Mouse (Mus musculus) frontal cortex, adult 2 months (tissue): ENCODE measurements around the gene Galr2. TPM values are rescaled to one million over a fixed set of nuclear protein-coding genes. Genes with fewer than 3 reads are reported as not detected.
"Not testable (repeated sequence)": the region's sequence is repeated elsewhere in the genome, so short reads cannot be mapped to it uniquely, and the experiment has no call there.

Source experiments
- DNase-seq, 2 experiments: peaks; one replicate each; pipeline ENCODE4 v3.0.0; 2022; ENCODE audit warnings: low spot score in 1 of 2; ENCODE audit errors: extremely low spot score in 1 of 2
- polyA plus RNA-seq: library from polyadenylated mRNA; depleted of rRNA; stranded (reverse); fragments of >200 nt; gene quantifications from 2 replicates; pipeline ENCODE4 v1.2.3, GENCODE M21; 2012

Gene Galr2
- polyA plus RNA-seq, 1 experiment, result not detected

DNA sequence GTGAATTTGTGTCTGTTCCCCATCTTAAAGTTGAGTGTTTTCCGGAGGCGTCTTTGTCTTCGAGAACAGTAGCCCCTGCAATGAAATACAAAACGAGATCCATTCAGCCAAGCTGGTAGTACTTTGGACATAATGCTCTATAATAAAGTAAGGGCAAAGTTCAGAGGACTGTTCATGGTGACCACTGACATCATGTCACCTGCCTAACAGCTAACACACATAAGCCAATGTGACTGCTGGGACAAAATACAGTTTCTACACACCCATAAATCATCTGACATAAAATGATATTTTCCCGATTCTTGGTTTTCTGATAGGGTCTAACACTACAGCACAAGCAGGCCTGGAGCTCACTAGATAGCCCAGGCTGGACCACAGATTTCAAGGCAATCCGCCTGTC is 12.4 kb upstream of the Galr2 start:
- no peak for DNase-seq

DNA sequence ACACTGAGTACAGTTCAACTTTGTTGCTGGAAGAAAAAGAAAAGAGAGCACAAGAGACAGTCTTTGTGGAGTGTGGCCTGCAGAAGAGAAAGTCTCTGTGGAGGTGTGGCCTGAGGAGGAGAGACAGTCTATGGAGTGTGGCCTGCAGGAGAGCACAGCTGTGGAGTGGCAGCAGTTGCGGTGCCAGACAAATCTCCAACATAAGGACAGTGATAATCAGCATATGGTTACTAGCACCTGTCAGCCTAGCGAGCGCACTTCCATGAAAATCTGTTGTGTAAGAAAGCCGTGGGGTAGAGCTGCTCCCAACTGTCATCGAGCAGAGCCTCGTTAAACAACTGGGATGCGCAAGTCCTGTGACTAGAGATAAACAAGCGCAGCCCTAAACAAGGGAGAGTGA is 11.2 kb upstream of the Galr2 start:
- no peak for DNase-seq

DNA sequence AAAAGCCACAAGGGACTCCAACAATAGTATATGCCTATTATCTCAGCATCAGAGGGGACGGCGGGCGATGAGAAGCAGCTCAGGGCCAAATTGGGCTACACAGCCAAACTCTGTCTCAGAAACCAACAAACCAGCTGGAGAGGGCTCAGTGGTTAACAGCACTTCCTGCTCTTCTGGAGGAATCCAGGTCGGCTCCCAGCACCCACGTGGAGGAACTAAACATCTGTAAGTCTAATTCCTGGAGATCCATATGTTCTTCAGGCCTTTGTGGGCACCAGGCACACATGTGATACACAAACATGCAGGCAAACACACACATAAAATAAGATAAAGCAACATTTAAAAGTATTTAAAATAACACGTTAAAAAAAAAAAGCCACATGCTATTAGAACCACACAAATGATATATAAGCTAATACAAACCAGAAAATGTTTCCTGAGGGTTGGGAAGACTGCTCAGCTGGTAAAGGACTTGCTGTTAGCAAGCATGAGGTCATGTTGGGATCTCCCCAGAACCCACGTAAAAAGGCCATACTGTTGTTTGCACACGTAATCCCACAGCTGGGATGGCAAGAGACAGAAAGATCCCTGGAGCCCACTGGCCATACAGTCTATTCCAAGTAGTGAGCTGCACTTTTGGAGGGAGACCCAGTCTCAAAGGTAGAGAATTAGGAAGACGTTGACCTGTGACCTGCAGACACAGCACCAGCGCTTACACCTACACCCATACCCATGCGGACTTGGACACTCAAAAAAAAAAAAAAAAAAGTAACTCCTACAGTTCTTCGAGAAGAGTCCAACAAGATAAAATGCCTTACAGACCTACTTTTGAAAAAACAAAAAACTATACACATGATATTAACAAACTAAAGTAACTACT is 7.9 kb upstream of the Galr2 start:
- no peak for DNase-seq

DNA sequence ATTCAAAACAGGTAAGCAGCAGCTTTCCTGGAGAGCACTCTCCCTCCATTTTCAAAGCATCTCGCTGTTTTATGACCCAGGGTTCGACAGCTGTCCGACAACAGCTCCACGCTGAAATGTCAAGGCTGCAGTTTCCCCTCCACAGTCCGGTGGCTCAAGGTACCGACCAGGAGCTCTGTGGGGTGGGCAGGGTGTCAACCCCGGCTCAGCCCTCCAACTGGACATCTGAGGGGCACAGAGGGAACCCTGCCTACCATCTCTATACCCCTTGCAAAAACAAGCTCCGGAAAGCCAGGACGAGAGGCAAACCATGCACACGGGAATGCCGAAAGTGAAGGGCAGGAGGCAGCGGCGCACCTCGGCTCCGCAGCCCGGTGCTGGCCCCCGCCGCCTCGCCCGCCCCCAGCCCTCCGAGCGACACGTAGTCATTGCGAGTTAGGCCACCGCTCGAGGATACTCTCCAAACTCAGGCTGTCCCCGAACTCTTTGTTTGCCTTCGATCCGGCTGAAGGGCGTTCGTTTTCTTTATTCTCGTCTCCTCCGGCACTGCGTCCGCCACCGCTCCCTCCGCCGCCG is 7.2 kb upstream of the Galr2 start:
- DNase-seq, result no peak

DNA sequence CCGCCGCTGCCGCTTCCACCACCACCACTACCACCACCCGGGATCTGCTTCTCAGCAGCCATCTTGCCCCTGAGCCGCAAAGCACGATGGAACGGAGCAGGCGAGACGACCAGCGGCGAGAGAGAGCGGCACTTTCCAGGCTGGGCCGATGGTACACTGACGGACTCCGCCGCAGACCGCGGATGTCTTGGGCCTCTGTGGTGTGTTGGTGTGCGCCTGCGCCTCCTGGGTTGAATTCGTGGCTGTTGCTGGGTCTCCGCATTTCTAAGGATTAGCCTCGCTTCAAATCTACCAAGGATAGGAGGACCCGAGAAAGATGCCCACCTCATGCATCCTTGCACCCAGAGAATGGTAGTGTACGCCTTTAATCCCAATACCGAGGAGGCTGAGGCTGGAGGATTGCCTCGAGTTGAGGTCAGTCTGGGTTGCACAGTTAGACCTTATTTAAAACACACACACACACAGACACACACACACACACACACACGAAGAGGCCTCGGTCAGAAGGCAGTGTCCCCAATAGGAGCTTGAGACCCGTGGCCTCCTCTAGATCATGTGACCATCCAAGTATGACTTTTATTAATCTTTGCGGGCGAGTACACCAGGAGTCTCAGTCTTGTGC is 6.6 kb upstream of the Galr2 start, which contains the start of gene Srp68:
Gene Srp68 (minus strand): TSS at position 173 of the 622 bp plus-strand sequence.
- peak; percentile 84 to 97 for DNase-seq

DNA sequence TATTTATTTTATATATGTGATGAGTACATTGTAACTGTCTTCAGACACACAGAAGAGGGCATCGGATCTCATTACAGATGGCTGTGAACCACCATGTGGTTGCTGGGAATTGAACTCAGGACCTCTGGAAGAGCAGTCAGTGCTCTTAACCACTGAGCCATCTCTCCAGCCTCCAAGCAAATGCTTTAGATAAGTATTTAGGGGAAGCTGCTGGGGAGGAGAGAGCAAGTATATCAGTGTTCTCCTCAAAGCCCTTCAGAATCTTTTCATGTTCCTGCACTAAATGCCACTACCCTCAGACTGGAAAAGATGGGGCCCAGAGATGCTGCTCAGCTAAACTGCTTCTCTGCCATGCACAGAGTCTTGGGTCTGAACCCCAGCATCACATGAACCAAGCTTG is 3.6 kb upstream of the Galr2 start:
- not testable (repeated sequence) for DNase-seq

DNA sequence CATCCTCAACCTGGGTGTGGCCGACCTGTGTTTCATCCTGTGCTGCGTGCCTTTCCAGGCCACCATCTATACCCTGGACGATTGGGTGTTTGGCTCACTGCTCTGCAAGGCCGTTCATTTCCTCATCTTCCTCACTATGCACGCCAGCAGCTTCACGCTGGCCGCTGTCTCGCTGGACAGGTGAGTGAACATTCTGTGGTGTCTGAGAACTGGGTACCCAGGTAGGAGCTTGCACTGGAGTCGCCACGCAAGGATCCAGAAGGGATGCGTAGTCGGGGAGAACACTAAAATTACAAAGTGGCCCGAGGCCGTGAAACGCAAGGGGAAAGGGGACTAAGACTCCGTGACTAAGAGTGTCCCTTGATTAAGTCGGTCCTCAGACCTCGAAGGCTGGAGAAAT is 932 bp downstream of the Galr2 start:
- no peak for DNase-seq

DNA sequence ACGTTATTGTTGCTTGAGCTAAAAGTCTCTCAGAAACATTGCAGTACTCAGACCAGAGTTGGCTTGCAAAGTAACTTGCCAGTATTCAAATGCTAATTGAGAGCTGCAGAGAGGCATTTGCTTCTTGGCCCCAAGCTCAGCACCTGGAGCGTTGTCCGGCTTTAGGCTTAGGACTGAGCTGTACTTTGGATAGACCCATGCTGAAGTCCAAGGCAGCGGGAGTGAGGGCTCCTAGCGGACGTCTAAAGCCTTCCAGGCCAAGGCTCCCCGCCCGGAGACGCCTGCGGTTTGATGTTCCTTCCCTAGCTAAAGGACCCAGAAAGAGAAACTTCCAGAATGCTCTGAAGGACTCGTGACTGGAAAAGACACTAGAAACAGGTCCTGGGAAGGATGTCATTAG is 1.4 kb downstream of the Galr2 start:
- DNase-seq, result no peak

DNA sequence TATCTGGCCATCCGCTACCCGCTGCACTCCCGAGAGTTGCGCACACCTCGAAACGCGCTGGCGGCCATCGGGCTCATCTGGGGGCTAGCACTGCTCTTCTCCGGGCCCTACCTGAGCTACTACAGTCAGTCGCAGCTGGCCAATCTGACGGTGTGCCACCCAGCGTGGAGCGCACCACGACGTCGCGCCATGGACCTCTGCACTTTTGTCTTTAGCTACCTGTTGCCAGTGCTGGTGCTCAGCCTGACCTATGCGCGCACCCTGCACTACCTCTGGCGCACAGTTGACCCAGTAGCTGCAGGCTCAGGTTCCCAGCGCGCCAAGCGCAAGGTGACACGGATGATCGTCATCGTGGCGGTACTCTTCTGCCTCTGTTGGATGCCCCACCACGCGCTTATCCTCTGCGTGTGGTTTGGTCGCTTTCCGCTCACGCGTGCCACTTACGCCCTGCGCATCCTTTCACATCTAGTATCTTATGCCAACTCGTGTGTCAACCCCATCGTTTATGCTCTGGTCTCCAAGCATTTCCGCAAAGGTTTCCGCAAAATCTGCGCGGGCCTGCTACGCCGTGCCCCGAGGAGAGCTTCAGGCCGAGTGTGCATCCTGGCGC is 2.3 kb downstream of the Galr2 start:
- DNase-seq, result no peak

DNA sequence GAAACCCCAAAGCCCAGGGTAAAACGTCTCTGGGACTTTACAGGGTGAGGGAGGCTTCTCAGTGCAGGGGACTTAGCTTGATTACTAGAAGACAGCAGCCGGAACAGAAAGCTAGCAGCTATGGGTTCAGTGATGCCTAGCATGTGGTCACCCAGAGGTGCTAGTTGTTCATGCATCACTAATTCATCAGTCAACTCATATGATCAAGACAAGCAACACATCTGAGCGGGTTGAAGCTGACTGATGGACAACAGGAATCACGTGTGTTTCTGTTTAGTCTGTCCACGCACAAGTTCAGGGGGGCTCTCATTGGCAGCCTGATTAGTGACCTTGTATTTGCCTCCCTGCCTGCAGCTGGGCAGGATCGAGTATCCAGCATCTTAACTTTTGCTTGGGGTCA is 3.2 kb downstream of the Galr2 start:
- DNase-seq, result no peak

DNA sequence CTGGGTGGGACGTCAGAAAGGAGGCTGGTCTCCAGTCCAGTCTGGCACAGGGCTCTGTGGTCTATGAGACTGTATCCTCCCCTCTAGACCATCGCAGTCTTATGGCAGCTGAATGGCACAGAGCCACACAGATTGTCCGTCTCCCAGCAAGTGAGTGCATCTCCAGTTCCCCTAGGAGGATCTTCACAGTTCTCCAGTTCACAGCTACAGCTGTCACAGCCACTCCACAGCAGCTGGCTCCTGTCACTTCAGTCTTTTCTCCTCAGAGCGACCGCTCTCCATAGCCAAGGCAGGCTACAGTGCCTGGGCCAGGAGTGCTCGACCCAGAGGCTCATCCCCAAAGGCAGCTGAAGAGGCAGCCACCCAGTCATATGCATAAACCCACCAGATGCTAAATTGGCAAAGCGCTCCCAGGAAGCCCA is 5.0 kb downstream of the Galr2 start:
- no peak for DNase-seq

DNA sequence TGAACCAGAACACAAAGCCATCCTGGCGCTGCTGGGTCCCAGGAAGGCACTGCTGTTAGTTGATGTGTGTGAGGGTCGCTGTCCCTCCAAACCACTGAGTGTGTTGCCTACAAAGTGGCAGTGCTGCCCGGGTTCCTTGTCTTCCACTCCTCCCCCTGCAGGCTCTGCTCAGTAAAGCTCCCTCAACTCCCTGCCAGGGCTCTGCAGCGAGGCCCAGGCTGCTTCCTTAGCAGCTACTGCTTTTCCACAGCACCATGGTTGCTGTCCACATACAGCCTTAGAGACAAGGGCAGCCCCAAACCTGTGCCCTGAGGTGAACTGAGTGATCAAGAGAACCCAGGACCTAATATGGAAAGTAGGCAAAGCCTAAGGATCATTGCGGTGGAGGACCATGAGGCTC is 6.6 kb downstream of the Galr2 start:
- DNase-seq, result no peak

DNA sequence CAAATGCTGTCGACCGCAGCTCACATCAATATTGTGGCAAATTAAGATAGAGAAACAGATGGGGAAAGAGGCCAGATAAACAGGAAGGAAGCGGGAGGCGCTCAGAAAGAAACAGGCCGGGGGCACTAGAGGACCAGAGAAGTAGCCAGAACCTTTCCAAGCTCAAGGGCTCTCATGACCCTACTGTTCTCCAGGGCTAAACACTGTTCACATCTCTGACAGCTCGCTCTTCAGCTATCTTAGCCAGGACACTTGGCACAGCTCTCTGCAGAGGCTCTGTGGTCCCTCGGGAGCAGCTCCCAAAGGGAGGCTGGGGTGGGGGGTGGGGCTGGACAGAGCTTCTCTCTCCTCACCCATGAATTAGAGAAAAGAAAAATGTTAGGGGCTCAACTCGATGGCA is 9.8 kb downstream of the Galr2 start:
- DNase-seq, result no peak

DNA sequence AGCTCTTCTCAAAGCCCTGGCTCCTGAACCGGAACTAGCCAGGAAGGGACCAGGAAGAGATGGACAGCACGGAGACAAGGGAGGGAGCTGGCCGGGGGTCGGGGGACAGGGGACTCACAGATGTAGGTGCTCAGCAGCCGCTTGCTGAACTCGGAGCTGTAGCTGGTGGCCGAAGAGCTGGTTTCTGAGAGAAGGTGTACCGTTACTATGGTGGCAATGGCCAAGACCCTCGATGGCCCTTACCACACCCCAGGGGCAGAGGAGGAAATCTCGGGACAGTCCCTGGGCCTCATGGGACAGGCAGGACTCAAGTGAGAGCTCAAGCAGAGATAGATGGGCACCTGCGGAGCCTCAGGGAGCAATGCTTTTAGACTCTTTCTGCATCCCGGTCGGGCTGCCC is 11.7 kb downstream of the Galr2 start:
- DNase-seq, result no peak

DNA sequence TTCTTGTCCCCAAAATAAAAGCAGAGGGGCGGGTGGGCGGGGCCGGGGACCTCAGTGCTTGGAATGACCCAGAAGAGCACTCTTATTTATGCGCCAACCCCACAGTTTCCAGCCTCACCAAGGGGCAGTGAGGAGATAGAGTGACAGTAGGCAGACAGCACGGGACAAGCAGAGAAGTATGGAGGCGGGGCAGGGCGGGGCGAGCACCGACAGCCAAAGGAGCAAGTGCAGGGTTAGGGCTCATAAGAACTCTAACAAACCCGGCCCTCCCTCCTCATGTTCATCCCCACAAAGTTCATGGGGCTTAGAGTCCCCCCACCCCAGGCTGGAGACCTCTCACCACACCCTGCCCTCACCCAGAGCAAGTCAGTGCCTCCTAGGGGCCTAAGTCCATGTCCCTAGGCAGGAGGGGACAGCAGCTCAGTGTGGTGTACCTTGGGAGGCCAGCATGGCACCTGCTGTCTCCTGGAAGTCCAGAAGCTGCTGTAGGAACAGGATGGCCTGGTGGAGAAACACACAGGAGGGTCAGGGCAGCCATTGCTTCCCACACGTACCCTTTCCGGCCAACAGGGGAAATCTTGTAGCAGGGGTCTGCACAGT is 12.9 kb downstream of the Galr2 start:
- DNase-seq, result no peak

DNA sequence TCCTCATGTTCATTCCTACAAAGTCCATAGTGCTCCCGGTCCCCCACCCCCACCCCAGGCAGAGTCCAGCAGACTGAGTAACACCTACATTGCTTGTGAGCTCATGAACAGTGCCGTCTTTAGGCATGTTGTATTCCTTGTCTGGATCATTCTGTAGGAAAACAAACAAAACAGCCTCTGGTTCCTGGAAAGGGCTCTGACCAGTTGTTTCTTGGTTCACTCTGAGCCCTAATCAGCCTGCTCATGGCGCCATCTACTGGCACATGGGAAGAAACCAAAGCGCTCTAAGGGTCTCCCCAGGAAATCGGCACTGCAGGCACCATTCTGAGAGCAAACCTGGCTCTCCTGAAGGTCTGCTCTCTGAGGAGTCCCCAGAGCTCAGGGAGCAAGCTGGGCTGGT is 13.6 kb downstream of the Galr2 start:
- DNase-seq, result peak in 1 of 2 experiments; percentile 64

DNA sequence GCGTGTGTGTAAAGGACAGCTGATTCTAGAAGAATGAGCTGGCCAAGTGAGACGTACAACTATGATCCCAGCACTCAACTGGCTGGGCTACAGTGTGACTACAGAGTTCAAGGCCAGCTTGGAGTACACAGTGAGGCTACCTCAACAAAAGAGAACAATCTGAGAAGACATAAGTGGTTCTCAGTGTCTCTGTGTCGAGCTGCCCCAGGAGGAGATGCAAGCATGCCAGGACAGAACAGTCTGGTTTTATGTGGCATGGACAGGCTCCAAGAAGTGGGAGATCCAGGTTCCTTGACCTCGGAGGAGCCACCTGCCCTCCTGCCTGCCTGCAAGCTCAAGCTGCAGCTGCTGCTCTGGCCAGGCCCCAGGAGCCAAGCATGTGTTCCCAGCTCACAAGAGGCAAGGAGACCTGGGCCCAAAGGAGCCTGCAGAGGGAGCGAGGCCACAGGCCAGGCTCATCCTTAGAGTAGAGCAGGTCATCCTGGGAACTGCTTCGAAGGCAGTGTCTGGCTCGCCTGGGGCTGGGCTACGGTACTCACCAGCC is 15.5 kb downstream of the Galr2 start:
- DNase-seq, result no peak

DNA sequence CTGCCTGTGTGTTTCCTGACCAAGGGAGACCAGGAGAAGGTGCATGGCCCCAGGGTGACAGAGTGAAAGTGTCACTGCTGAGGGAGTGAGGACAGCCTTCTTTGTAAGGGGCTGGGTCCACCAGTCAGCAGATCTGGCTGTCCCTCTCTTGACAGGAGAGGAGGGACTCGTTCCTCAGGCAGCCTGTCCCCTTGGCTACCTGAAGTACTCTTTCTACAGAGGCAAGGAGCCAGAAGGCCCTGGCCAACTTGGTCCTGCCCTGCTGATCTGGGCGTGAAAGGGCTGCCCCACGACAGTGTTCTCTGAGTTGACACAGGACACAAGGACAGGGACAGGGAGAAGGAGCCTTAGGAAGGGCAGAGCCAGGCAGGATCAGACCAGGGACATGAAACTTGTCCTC is 16.3 kb downstream of the Galr2 start:
- no peak for DNase-seq

DNA sequence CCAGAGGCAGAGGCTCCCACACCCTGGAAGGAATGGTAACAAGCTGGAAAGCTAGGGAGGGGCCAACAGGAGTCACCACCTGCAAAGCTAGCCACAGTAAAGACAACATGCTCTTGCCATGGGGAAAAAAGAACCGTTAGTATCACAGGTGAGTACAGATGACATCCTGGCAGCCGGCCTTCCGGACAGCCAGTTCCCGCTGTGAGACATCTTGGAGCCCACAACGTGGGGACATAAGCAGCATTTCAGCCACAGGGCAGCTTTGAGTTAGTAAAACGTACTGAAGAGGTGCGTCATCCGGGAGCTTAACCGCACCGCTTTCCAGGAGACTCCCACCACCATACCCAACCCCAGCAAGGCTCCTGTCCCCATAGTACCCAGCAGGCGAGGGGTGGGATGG is 17.5 kb downstream of the Galr2 start:
- no peak for DNase-seq

DNA sequence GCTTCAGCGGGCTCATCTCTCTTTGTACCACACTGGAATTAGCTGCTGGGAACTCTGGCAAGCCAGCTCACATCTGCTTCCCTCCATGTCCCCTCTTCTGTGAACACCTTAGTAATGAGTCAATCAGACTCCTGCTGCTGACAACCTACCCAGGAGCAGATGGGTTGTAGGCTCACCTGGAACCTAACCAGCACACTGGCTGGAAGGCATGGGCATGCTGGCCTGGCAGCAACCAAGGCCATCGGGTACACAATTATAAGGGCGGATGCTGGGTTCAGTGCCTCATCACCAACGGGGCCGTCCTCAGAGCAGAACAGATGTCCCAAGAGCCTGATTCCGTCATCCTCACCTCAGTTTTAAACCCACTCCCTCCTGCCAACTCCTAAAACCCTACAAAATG is 17.9 kb downstream of the Galr2 start:
- no peak for DNase-seq

DNA sequence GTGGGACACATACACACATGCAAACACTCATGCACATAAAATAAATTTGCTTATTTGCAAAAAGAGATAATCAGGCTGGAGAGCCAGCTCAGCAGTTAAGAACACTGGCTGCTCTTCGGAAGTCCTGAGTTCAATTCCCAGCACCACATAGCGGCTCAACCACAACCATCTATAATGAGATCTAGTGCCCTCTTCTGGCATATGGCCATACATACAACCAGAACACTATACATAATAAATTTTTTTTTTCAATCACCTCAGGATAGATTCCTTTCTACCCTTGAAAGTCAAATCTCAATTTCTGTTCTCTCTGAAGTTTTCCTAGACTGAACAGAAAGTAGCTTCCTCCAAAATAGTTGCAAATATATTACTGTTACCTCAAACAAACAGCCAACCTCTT is 24.7 kb downstream of the Galr2 start:
- DNase-seq, result no peak
